Mouse (Mus musculus): Measurements from ENCODE around the gene Atp2a2.

DNA sequence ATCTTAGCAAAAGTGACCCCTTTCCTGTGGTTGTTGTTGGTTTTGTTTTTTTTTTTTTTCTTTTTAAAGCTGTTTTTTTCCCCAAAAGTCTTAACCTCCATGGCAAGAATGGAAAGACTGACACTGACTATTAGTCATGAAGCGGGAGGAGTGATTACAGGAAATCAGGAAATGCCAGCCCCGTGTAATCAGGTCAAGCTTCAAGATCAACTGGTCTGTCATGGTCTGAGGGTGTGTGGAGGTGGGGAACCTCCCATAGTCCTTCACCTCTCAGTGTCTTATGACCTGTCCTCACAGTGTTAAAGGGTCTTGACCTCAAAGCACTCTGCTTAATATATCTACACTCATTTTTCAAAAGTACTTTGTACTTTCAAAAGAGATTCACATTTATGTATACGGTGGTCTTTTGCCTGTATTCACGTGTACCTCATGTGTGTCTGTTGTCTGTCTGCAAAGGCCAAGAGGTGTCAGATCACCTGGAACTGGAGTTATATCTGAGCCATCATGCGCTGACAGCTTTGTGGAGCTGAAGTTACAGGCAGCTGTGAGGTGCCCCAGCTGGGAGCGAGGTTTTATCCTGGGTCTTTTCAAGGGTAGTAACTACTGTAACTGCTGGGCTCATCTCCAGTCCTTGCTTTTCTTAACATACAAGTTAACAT, 19.2 kb downstream of the Atp2a2 start:
- TF ChIP-seq POLR2A (IDR thresholded peaks at IDR 0.05; ENCODE audit: low read depth, low read length): no peak
- TF ChIP-seq CTCF (conservative IDR thresholded peaks at IDR 0.05; ENCODE audit: insufficient read depth, insufficient read length, low read depth, low read length): no peak

Measured in kidney, adult 2 months (tissue).